Mouse (Mus musculus) liver, adult 2 months (tissue): ENCODE data around the gene Psors1c2. TPM values are rescaled to one million over a fixed set of nuclear protein-coding genes. Genes with fewer than 3 reads are reported as not detected.

Experiments used
- DNase-seq: peaks from one replicate; pipeline ENCODE4 v3.0.0-alpha.2; 2011; ENCODE audit warnings: low read depth, low spot score; ENCODE audit errors: extremely low read depth
- H3K27ac ChIP-seq: fragments of 200-500 bp; replicated peaks from 2 replicates; pipeline ENCODE4 v1.5.1; 2012; ENCODE audit warnings: low read depth, mild to moderate bottlenecking, control low read depth, inconsistent platforms, low read length; ENCODE audit not compliant: insufficient read depth
- H3K27me3 ChIP-seq: fragments of 200-500 bp; 2 replicates; pipeline ENCODE4 v1.6.1; 2012; ENCODE audit warnings: mild to moderate bottlenecking, moderate library complexity, low read length, inconsistent platforms; ENCODE audit not compliant: control insufficient read depth, insufficient read depth
- H3K36me3 ChIP-seq: fragments of 200-500 bp; 2 replicates; pipeline ENCODE4 v1.6.1; 2012; ENCODE audit warnings: low read length, inconsistent platforms; ENCODE audit not compliant: control insufficient read depth, insufficient read depth
- H3K4me1 ChIP-seq: fragments of 200-500 bp; 2 replicates; pipeline ENCODE4 v1.6.1; 2011; ENCODE audit warnings: low read length; ENCODE audit not compliant: control insufficient read depth, insufficient read depth
- H3K4me3 ChIP-seq: fragments of 200-500 bp; 2 replicates; pipeline ENCODE4 v1.5.1; 2011; ENCODE audit warnings: low read depth, mild to moderate bottlenecking, control low read depth, low read length, moderate library complexity; ENCODE audit not compliant: insufficient read depth
- H3K79me2 ChIP-seq: fragments of 200-500 bp; 2 replicates; pipeline ENCODE4 v1.6.1; 2012; ENCODE audit warnings: inconsistent platforms, mild to moderate bottlenecking, low read length, moderate library complexity; ENCODE audit not compliant: control insufficient read depth, insufficient read depth
- H3K9ac ChIP-seq: fragments of 200-500 bp; 2 replicates; pipeline ENCODE4 v1.6.1; 2012; ENCODE audit warnings: low read depth, mild to moderate bottlenecking, control low read depth, inconsistent platforms, low read length
- CTCF ChIP-seq: fragments of 200-500 bp; IDR thresholded peaks from 2 replicates; pipeline ENCODE4 v1.5.1; 2011; ENCODE audit warnings: low read depth, low read length, control low read depth
- POLR2A ChIP-seq: fragments of 200-500 bp; IDR thresholded peaks from 2 replicates; pipeline ENCODE4 v1.6.1; 2011; ENCODE audit warnings: low read length, control low read depth; ENCODE audit not compliant: insufficient read depth; ENCODE audit errors: extremely low read depth
- WGBS: fragments of 180-500 bp; shearing (Covaris S2); methylation state at CpG from one replicate; pipeline ENCODE4 v1.1.7; 2018; 5-methylcytosine and 5-hydroxymethylcytosine counted together
- polyA plus RNA-seq: library from polyadenylated mRNA; depleted of rRNA; stranded (reverse); fragments of >200 nt; gene quantifications from 2 replicates; pipeline ENCODE4 v1.2.3, GENCODE M21; 2012
- total RNA-seq: library from RNA; depleted of rRNA; stranded (reverse); fragments of >200 nt; gene quantifications from 2 replicates; pipeline ENCODE4 v1.2.3, GENCODE M21; 2014

Psors1c2 gene
- total and polyA plus RNA-seq, 2 experiments = not detected

DNA sequence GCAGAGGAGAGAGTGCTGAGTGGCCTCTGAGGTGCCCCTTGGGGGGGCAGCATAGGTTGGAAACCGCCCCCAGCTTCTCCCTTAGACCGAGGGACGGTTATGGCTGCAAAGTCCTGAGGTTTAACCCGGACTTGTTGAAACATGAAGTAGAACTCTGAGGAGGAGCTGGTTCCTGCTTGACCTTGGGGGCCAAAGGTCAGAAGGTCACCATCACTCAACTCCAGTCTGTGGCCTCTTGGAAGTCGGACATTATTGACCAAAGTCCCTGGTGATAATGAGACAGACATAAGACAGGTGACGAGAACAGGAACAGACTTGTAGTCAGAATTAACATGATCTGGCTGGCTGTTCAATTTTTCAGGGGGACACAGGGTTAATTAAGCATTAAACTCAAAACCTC, 18.2 kb upstream of the Psors1c2 start:
- no peak overlapping the region for H3K4me3 ChIP-seq
- H3K9ac ChIP-seq = no peak overlapping the region
- 81% methylated on average over 6 of the region's 6 CpGs for WGBS

DNA sequence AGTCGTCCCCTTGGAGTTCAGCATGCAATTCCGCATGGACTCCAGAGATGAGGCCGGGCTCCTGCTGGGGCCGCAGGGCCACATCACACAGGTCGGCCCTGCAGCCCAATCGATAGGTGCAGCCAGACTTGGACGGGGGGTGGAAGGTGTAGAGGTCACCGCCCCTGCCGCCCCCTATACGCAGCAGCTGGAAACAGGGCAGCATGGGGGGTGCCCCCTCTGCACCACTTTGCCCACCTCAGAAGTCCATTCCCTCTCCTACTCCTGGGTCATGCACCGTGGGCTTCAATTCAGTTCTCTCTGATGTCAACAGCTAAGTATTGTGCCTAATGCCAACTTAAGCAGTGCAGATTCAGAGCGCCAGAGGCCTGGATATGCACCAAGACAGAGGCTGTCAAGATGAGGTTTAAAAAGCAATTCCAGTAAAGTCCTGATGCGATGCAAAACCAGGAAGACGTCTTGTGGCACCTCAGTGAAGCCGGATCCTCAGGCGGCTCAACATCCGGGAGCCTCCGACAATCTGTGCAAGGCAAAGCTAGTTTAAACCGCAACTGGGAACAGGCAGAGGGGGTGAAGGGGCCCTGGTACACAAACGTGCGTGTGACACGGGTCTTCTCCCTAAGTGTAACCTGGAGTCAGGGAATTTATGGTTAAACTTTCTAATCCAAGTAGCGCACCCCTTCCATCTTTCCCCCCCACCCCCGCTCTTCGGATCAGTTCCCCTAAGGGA, 16.9 kb upstream of the Psors1c2 start:
- TF ChIP-seq CTCF = no peak
- TF ChIP-seq POLR2A = no peak
- Histone ChIP-seq H3K79me2 (no peaks in the 10 kb centered on the region), H3K4me1 (peaks cover 4% of the 10 kb centered on the region), H3K9ac (peak overlapping the region; percentile 24), H3K36me3 (no peaks in the 10 kb centered on the region), H3K27ac (no peak overlapping the region), H3K4me3 (peak overlapping the region; percentile 53), H3K27me3 (no peaks in the 10 kb centered on the region)
- WGBS = 7% methylated on average over 25 of the region's 25 CpGs
- no peak for DNase-seq

More for the DNA sequence above, 18.2 kb upstream of the Psors1c2 start:
- Histone ChIP-seq H3K4me1 (peaks cover 4% of the 10 kb centered on the region), H3K27me3 (no peaks in the 10 kb centered on the region), H3K36me3 (no peaks in the 10 kb centered on the region), H3K27ac (no peak overlapping the region), H3K79me2 (no peaks in the 10 kb centered on the region)
- TF ChIP-seq POLR2A = no peak
- no peak for TF ChIP-seq CTCF
- DNase-seq = no peak

DNA sequence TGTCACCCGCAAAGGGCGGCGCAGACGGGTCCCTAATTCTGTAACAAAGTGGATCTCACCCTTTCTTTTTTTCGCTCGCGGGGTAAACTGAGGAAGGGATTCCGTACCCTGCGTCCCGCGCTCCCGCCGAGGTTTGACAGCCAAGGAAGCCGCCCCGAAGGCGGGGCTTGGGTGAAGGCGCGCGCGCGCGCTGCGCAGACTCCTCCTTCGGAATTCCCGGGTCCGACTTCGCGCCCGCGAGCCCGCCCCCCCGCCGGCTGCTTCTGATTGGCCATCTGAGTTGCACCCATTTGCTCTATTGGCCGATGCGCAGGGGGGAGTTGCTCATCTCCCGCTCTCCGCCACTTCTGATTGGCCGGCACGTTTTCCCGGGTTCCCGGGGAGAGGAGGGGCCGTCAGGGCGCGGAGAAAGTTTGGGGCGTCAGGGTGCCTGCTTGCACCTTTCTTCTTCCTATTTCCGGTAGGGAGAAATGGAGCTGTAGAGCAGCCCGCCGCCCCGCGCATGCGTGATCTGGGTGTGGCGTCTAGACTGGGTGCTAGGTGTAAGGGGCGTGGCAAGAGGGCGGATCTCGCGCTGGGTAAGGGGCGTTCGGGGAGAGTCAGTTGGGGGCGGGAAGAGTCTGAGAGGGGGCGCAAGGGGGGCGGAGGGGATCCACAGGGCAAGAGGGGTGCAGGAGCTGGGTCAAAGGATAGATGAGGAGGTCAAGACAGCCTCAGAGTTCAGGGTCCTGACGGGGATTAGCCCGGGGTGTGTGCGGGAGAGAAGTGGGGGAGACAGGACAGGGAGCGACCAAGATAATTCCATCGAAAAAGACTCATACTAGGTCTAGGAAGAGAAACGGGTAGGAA, 16.1 kb upstream of the Psors1c2 start, which contains the start of the genes Tcf19 and Cchcr1:
Gene Tcf19 (minus strand): TSS at position 173 of the 849 bp plus-strand sequence.
Gene Cchcr1 (plus strand): TSS at position 449 of the 849 bp plus-strand sequence.
- under 1% methylated on average over 66 of the region's 67 CpGs for WGBS
- Histone ChIP-seq H3K9ac (peak within 1 kb of the TSS; percentile 51), H3K79me2 (no peaks in the 10 kb centered on the region), H3K4me3 (peak within 1 kb of the TSS; percentile 74), H3K27ac (no peak within 1 kb of the TSS), H3K36me3 (no peaks in the 10 kb centered on the region), H3K4me1 (peaks cover 4% of the 10 kb centered on the region), H3K27me3 (no peaks in the 10 kb centered on the region)
- DNase-seq = peak; percentile 92
- TF ChIP-seq CTCF = no peak
- no peak for TF ChIP-seq POLR2A

DNA sequence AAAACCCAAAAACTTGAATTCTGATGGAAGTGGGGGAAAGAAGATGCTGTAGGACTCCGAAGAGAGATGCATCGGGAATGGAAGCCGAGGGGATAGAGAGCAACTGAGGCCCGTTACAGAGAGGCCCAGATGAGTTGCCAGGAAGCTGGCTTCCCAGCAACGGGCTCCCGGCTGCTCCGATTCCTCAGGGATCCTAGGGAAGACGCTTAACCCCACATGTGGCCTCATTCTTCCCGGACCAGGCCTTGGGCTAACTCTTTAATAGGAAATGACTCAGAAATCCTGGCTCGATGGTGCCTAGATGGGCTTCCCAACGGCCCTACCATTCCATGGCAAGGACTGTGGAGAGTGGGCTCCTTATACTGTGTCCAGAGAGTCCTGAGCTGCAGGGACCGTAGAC, 15.5 kb upstream of the Psors1c2 start:
- WGBS = 19% methylated on average over 12 of the region's 12 CpGs
- TF ChIP-seq POLR2A = no peak
- no peak for TF ChIP-seq CTCF
- H3K4me1 ChIP-seq = peaks cover 4% of the 10 kb centered on the region
- no peaks in the 10 kb centered on the region for H3K79me2 ChIP-seq
- H3K9ac ChIP-seq = no peak overlapping the region
- peak overlapping the region; percentile 22; the same call in 1 of the 2 replicates for H3K4me3 ChIP-seq
- H3K27me3 ChIP-seq = no peaks in the 10 kb centered on the region
- no peak overlapping the region for H3K27ac ChIP-seq
- DNase-seq = no peak
- H3K36me3 ChIP-seq = no peaks in the 10 kb centered on the region

DNA sequence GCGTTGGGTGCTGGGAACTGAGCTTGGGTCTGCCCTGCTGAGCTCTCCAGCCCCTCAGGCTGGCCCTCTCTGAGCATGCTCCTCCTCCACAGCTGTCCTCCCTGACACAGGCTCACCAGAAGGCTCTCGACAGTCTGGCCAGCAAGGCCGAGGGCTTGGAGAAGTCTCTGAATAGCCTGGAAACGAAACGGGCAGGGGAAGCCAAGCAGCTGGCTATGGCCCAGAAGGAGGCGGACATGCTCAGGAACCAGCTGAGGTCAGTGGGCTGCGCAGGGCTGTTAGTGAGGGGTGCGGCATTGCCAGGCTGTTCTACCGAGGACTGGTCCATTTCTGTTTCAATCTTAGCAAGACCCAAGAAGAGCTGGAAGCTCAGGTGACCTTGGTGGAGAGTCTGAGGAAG, 8.6 kb upstream of the Psors1c2 start:
- TF ChIP-seq POLR2A (no peak), CTCF (no peak)
- no peaks in the 10 kb centered on the region for H3K4me1 ChIP-seq
- 95% methylated on average over 9 of the region's 9 CpGs for WGBS

More for the DNA sequence above, 8.6 kb upstream of the Psors1c2 start:
- no peak overlapping the region for H3K27ac ChIP-seq
- H3K79me2 ChIP-seq = no peaks in the 10 kb centered on the region
- H3K27me3 ChIP-seq = no peaks in the 10 kb centered on the region
- H3K36me3 ChIP-seq = no peaks in the 10 kb centered on the region
- no peak overlapping the region for H3K9ac ChIP-seq
- no peak for DNase-seq
- H3K4me3 ChIP-seq = no peak overlapping the region
